Mouse (Mus musculus) heart, embryonic 16.5 days (tissue): ENCODE results near the gene Mfsd1. TPM values are rescaled to one million over a fixed set of nuclear protein-coding genes. Genes with fewer than 3 reads are reported as not detected.

ENCODE experiments used
- ATAC-seq: fragments of 200-750 bp; cut with Nextera tagmentation; replicated peaks from 2 replicates; pipeline ENCODE4 v1.8.0; 2017; ENCODE audit warnings: moderate number of reproducible peaks; ENCODE audit not compliant: insufficient read depth, low FRiP score; ENCODE audit errors: extremely low read depth
- H3K27ac ChIP-seq: fragments of 300-500 bp; sonication (generic); 2 replicates; pipeline ENCODE4 v1.5.1; 2014; ENCODE audit warnings: mild to moderate bottlenecking, low read length, control low read depth, moderate library complexity
- H3K27me3 ChIP-seq: fragments of 300-500 bp; sonication (generic); 2 replicates; pipeline ENCODE4 v1.6.1; 2014; ENCODE audit warnings: low read length, mixed read lengths; ENCODE audit not compliant: control insufficient read depth, insufficient read depth
- H3K36me3 ChIP-seq: fragments of 300-500 bp; sonication (generic); 2 replicates; pipeline ENCODE4 v1.6.1; 2014; ENCODE audit not compliant: control insufficient read depth, insufficient read depth
- H3K4me1 ChIP-seq: fragments of 300-500 bp; sonication (generic); 2 replicates; pipeline ENCODE4 v1.6.1; 2014; ENCODE audit warnings: low read length, mixed read lengths; ENCODE audit not compliant: control insufficient read depth, insufficient read depth
- H3K4me2 ChIP-seq: fragments of 300-500 bp; sonication (generic); 2 replicates; pipeline ENCODE4 v1.6.1; 2014; ENCODE audit warnings: low read depth, mild to moderate bottlenecking, control low read depth, low read length
- H3K4me3 ChIP-seq: fragments of 300-500 bp; sonication (generic); 2 replicates; pipeline ENCODE4 v1.5.1; 2014; ENCODE audit warnings: mild to moderate bottlenecking, control low read depth, low read length
- H3K9ac ChIP-seq: fragments of 300-500 bp; sonication (generic); 2 replicates; pipeline ENCODE4 v1.6.1; 2014; ENCODE audit warnings: low read length, control low read depth
- H3K9me3 ChIP-seq: fragments of 300-500 bp; sonication (generic); replicated peaks from 2 replicates; pipeline ENCODE4 v1.6.1; 2016; ENCODE audit warnings: low read length; ENCODE audit not compliant: control insufficient read depth
- WGBS: fragments of 180-500 bp; shearing (Covaris S2); extraction: QIAGEN DNeasy Blood & Tissue Kit; methylation state at CpG from one replicate; pipeline ENCODE4 v1.1.7; 2014; 5-methylcytosine and 5-hydroxymethylcytosine counted together
- polyA plus RNA-seq: library from polyadenylated mRNA; unstranded; fragments of >200 nt; fragmentation: Nextera tagmentation; extraction: Ambion mirVana; gene quantifications from 2 replicates; pipeline ENCODE4 v1.2.1, GENCODE M21; 2015

The Mfsd1 gene
- polyA plus RNA-seq, 1 experiment from 2014 or later = 37.3 TPM

DNA sequence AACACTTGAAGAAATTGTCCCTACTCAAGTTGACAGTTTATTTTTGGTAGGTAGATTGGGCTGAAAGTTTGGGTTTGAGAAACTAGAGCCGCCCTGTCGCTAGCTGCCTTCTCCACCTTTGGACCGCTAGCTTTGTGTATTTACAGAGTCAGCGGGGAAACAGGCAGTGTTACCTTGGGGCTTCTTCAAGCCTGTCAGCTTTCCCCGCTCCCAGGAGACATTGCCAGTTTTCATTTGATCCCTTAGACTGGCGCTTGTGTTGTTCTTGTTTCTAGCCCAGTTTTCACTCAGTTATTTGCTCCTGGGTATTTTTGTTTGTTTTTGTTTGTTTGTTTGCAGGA lies 1.3 kb downstream of the Mfsd1 start:
- Histone ChIP-seq H3K27ac (no peak overlapping the region), H3K4me3 (peak overlapping the region; percentile 81; the same call in 1 of the 2 replicates), H3K4me2 (peak overlapping the region; percentile 72), H3K9ac (no peak overlapping the region), H3K9me3 (no peaks in the 10 kb centered on the region), H3K36me3 (peaks cover 4% of the 10 kb centered on the region; the same call in 1 of the 2 replicates), H3K4me1 (peaks cover 5% of the 10 kb centered on the region; the same call in 1 of the 2 replicates), H3K27me3 (no peaks in the 10 kb centered on the region)
- no peak for ATAC-seq
- WGBS = 79% methylated on average over 6 of the region's 6 CpGs

DNA sequence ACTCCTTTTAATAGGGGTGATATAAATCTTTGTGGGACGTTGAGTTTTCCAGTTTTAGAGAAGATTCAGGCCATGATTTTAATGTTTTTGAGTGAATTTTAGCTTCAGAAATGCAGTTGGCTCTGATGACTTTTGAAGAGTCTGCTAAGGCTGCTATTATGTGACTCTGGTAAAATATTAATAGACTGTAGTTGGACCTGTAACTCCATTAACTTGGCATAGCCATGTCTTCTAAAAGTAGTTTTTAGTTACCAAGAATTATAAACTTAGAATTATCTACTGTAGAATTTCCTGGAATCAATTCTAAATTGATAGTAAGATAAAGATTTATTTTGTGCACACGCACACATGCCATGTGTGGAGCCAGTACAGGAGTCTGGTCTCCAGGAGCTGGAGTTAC lies 4.0 kb downstream of the Mfsd1 start:
- ATAC-seq = no peak
- peaks cover 17% of the 10 kb centered on the region for H3K36me3 ChIP-seq
- peaks cover 5% of the 10 kb centered on the region; the same call in 1 of the 2 replicates for H3K4me1 ChIP-seq
- no peak overlapping the region for H3K27ac ChIP-seq
- H3K27me3 ChIP-seq = no peaks in the 10 kb centered on the region
- no peak overlapping the region for H3K9ac ChIP-seq
- no peak overlapping the region for H3K4me3 ChIP-seq
- H3K9me3 ChIP-seq = no peaks in the 10 kb centered on the region
- 91% methylated on average over 2 of the region's 2 CpGs for WGBS
- H3K4me2 ChIP-seq = no peak overlapping the region

DNA sequence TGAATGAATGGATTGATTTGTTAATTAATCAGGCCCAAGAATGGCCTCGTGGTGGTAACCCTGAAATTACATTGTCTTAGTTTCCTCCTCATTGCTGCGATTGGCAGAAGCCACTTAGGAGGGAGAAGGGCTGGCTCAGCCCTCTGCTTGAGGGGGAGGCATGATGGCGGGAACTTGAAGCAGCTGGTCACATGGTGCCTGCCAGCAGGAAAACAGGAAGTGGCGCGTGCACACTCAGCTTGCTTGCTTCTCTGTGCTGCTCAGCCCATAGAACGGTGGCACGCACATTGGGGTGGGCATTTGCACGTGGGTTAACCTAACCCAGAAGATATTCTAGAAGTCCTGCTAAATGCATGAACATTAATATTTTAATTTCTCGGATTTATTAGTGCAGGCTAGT lies 4.9 kb downstream of the Mfsd1 start:
- Histone ChIP-seq H3K4me3 (no peak overlapping the region), H3K9ac (no peak overlapping the region), H3K4me1 (peaks cover 5% of the 10 kb centered on the region; the same call in 1 of the 2 replicates), H3K4me2 (no peak overlapping the region), H3K36me3 (peaks cover 20% of the 10 kb centered on the region), H3K9me3 (no peaks in the 10 kb centered on the region), H3K27ac (no peak overlapping the region), H3K27me3 (no peaks in the 10 kb centered on the region)
- 77% methylated on average over 9 of the region's 9 CpGs for WGBS
- no peak for ATAC-seq

DNA sequence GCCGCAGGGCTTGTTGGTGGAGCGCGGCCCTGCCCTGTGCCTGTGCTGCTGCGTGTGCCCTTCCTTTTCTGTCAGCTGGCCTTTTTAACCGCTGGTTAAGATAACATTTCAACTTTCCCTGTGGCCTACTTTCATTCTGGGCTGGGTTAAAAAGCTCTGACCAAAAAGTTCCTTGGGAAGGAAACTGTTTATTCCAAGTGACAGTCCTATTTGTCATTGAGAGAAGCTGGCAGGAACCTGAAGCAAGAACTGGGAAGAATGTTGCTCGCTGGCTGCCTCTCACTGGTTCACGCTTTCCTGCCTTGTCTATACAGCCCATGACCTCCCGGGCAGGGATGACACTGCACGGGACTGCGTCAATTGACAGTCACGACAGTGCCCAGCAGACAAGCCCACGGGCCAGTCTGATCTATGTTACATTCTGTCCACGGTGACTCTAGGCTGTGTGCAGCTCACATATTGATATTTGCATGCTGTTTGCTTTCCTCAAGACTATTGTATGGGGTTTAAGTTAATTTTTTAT lies 19.1 kb downstream of the Mfsd1 start:
- no peak for ATAC-seq
- Histone ChIP-seq H3K27me3 (no peaks in the 10 kb centered on the region), H3K27ac (no peak overlapping the region), H3K4me3 (no peak overlapping the region), H3K4me1 (no peaks in the 10 kb centered on the region), H3K36me3 (peaks cover 39% of the 10 kb centered on the region), H3K9ac (no peak overlapping the region), H3K9me3 (no peaks in the 10 kb centered on the region), H3K4me2 (no peak overlapping the region)
- 82% methylated on average over 13 of the region's 13 CpGs for WGBS

DNA sequence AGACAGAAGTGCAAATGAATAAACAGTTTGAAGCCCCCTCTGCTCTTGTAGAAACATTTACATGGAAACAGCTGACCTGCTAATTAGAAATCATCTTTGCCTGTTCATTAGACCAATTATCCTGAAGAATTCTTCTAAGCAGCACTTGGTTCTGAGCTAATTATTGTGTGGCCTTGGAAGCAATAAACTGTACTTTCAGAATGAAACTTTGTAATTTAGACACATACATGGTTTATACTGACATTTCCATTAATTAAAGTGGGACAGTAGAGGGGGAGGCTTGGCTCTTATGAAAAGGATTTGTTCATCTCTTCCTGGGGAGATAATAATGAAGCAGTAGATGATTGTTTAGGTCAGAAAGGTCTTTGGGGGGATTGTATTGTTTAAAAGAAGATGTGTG lies 35.7 kb downstream of the Mfsd1 start:
- Histone ChIP-seq H3K4me2 (no peak overlapping the region), H3K27me3 (no peaks in the 10 kb centered on the region), H3K4me3 (no peak overlapping the region), H3K36me3 (no peaks in the 10 kb centered on the region), H3K27ac (no peak overlapping the region), H3K9me3 (no peaks in the 10 kb centered on the region), H3K9ac (no peak overlapping the region), H3K4me1 (no peaks in the 10 kb centered on the region)
- ATAC-seq = no peak

DNA sequence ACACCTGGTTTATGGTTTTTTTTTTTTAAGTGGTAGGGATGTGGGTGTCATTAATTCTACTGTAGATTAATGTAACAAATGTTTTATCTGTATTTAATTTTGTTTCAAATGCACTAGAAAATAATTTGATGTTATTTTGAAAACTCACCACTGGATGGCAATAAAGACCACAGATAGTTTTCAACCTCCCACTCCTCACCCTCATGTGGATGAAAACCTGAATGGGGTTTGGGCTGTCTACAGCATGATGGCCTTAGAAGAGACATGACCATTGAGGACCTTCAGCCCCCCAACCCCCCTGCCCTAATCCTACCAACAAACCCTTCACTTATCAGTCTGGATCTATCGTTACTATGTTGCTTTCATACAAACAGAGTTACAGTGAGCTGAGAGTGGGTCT lies 42.1 kb downstream of the Mfsd1 start:
- no peak overlapping the region for H3K4me2 ChIP-seq
- WGBS = 77% methylated on average over 1 of the region's 1 CpGs
- ATAC-seq = no peak
- no peaks in the 10 kb centered on the region for H3K4me1 ChIP-seq
- H3K9ac ChIP-seq = no peak overlapping the region
- no peaks in the 10 kb centered on the region for H3K36me3 ChIP-seq
- no peak overlapping the region for H3K4me3 ChIP-seq
- no peaks in the 10 kb centered on the region for H3K27me3 ChIP-seq
- H3K9me3 ChIP-seq = no peaks in the 10 kb centered on the region
- H3K27ac ChIP-seq = no peak overlapping the region

DNA sequence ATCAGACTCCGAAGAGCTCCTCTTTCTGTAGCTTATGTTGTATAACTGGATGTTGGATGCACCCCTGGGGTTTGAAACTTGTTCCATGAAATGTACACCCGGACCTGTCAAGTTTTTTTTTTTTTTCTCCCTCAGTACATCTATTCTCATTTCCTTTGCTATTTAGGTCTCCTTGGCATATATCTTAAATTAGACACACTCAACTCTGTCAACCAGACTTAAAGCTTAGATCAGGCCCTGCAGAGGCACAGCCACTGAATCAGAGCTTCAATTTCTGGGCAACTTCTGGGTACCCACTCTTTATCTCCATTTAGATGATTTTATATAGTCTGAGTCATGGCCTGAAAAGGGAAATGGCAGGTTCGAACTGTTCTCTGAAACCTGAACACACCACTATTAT lies 60.6 kb downstream of the Mfsd1 start:
- no peak overlapping the region for H3K4me2 ChIP-seq
- no peak overlapping the region for H3K27ac ChIP-seq
- H3K27me3 ChIP-seq = no peaks in the 10 kb centered on the region
- no peak for ATAC-seq
- H3K4me3 ChIP-seq = no peak overlapping the region
- H3K9ac ChIP-seq = no peak overlapping the region
- no peaks in the 10 kb centered on the region for H3K36me3 ChIP-seq
- 82% methylated on average over 3 of the region's 3 CpGs for WGBS
- no peaks in the 10 kb centered on the region for H3K4me1 ChIP-seq
- no peaks in the 10 kb centered on the region for H3K9me3 ChIP-seq

DNA sequence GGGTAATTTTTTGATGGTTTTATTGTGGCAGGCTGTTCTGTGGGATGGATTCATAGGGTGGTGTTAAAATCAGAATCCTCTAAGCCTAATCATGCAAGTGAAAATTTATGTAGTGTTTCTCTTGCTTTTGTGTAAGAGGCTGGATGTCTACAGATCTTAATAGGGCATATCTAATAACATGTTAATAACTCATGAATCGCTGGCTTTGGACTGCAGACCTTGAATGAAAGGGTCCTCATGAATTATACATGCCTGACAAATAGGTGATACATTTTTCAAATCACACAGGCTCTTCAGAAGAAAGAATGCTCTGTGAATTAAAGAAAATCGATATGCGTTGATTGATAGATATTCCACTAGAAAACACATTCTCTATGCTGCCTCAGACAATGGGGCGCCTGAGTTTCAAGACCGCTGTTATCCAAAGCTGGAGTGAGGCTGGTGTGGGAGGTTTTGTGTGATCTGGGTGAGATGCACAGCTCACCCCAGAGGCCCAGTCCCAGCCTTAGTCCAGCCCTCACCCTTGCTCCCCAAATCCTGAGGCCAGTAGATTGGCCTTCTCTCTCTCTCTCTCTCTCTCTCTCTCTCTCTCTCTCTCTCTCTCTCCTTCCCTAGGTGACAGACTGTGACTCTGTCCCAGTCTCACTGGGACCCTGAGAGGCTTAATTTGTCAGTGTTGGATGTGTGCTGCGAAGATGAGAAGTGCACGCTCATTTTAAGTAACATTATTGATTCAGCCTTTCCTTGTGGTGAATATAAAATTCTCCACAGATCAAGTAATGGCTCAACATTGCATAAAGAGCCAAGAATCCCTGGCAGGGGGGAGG lies 63.3 kb downstream of the Mfsd1 start:
- Histone ChIP-seq H3K27me3 (no peaks in the 10 kb centered on the region), H3K27ac (no peak overlapping the region), H3K4me3 (no peak overlapping the region), H3K9me3 (no peaks in the 10 kb centered on the region), H3K9ac (no peak overlapping the region), H3K36me3 (no peaks in the 10 kb centered on the region), H3K4me1 (no peaks in the 10 kb centered on the region), H3K4me2 (no peak overlapping the region)
- 81% methylated on average over 7 of the region's 7 CpGs for WGBS
- ATAC-seq = no peak
